Mouse (Mus musculus) spleen, adult 2 months (tissue): ENCODE data around the gene Ncdn.

Experiments
- CTCF ChIP-seq: fragments of 200-500 bp; IDR thresholded peaks from 2 replicates; pipeline ENCODE4 v1.5.1; 2011; ENCODE audit warnings: mild to moderate bottlenecking, inconsistent platforms; ENCODE audit not compliant: insufficient read depth, insufficient read length, insufficient replicate concordance; ENCODE audit errors: extremely low read depth
- POLR2A ChIP-seq: fragments of 200-500 bp; IDR thresholded peaks from 2 replicates; pipeline ENCODE4 v1.6.1; 2011; ENCODE audit warnings: low read depth, low read length, inconsistent platforms

GRCm38 (mm10) chr4:126734700-126735381, 18.4 kb downstream of the Ncdn start:
- no peak for TF ChIP-seq CTCF
- TF ChIP-seq POLR2A, result no peak
